Mouse (Mus musculus): ENCODE results near the gene Traip. TPM values are rescaled to one million over a fixed set of nuclear protein-coding genes. Genes with fewer than 3 reads are reported as not detected.

Traip gene
- total and polyA plus RNA-seq, 2 experiments from 2014 or later = 3.3 to 4.8 TPM

DNA sequence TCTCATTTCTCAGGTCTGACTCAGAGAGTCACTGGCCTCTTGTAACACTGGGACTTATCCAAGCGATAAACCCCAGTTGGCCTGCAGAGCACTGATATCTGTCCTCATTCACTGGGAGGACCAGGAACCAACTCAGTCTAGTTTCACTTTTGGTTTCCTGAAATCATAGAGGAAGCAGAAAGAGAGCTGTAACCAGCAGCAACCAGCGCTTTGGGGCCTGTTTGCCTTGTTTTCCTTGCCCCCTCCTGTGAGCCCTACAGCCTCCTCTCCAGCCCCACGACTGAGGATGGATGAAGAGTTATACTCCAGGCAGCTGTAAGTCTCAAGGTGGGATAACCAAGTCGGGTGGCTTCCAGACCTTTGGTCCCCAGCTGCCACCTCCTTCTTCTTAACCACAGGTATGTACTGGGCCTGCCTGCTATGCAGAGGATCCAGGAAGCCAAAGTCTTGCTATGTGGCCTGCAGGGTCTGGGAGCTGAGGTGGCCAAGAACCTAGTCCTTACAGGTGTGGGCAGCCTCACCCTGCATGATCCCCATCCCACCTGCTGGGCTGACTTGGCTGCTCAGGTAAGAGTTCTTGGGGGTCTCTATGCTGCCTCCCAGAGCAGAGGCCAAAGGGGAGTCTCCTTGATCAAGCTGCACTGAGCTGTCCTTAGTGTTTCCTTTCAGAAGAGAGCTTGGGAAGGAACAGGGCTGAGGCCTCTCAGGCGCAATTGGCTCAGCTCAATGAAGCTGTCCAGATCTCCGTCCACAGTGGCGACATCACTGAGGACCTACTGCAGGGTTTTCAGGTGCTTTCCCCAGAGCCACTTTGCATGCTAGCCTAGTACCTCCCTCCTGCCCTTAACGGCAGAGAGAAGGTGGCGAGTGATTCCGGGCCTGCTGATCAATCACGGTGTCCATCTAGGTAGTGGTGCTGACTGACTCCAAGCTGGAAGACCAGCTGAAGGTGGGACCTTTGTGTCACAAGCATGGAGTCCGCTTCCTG lies 25.8 kb downstream of the Traip start, which contains the start of gene Uba7:
TSS of gene Uba7 (plus strand) at position 107 of the 988 bp plus-strand sequence.
- TF ChIP-seq CTCF (IDR thresholded peaks at IDR 0.05; ENCODE audit: low read depth) (no peak), EP300 (IDR thresholded peaks at IDR 0.05; ENCODE audit: low read depth) (no peak)
- H3K9me3 ChIP-seq (replicated peaks; ENCODE audit: control insufficient read depth, low read length) = no peaks in the 10 kb centered on the region
- H3K9ac ChIP-seq (replicated peaks; ENCODE audit: low read depth, low read length) = peak within 1 kb of the TSS; percentile 63
- peak within 1 kb of the TSS; percentile 90 for H3K27ac ChIP-seq (ENCODE audit: low read depth)
- H3K36me3 ChIP-seq (replicated peaks; ENCODE audit: control insufficient read depth, insufficient read depth, low read length) = peaks cover 18% of the 10 kb centered on the region
- 36% methylated on average over 12 of the region's 12 CpGs for WGBS
- peak; percentile 83 for DNase-seq (ENCODE audit: low spot score)
- peak within 1 kb of the TSS; percentile 50 for H3K4me3 ChIP-seq (ENCODE audit: low read depth, low read length)
- ATAC-seq (ENCODE audit: insufficient read depth, low read depth) = peak; percentile 71
- no peaks in the 10 kb centered on the region for H3K27me3 ChIP-seq (ENCODE audit: control insufficient read depth, insufficient read depth, low read length)
- peak within 1 kb of the TSS; percentile 68 for H3K4me2 ChIP-seq (ENCODE audit: low read depth, low read length)
- H3K4me1 ChIP-seq (ENCODE audit: control insufficient read depth, insufficient read depth) = peaks cover 28% of the 10 kb centered on the region

DNA sequence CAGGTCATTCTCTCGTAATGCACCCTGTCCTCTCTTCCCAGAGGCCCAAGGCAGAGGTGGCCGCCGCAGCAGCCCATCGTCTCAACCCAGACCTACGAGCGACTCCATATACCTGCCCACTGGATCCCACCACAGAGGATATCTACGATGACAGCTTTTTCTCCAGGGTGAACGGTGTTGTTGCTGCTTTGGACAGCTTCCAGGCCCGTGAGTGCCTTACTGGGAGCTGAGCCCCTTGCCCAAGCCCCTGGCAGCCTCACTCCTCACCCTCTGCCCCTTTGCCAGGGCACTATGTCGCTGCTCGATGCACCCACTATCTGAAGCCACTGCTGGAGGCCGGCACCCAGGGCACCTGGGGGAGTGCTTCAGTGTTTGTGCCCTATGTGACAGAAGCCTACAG lies 28.9 kb downstream of the Traip start:
- Histone ChIP-seq H3K27me3 (ENCODE audit: control insufficient read depth, insufficient read depth, low read length) (no peaks in the 10 kb centered on the region), H3K9ac (replicated peaks; ENCODE audit: low read depth, low read length) (no peak overlapping the region), H3K36me3 (replicated peaks; ENCODE audit: control insufficient read depth, insufficient read depth, low read length) (peaks cover 18% of the 10 kb centered on the region), H3K4me3 (ENCODE audit: low read depth, low read length) (no peak overlapping the region), H3K9me3 (replicated peaks; ENCODE audit: control insufficient read depth, low read length) (no peaks in the 10 kb centered on the region), H3K4me1 (ENCODE audit: control insufficient read depth, insufficient read depth) (peaks cover 50% of the 10 kb centered on the region), H3K27ac (ENCODE audit: low read depth) (no peak overlapping the region), H3K4me2 (ENCODE audit: low read depth, low read length) (no peak overlapping the region)
- 87% methylated on average over 12 of the region's 12 CpGs for WGBS
- TF ChIP-seq CTCF (IDR thresholded peaks at IDR 0.05; ENCODE audit: low read depth) (no peak), EP300 (IDR thresholded peaks at IDR 0.05; ENCODE audit: low read depth) (no peak)
- DNase-seq (ENCODE audit: low spot score) = no peak
- no peak for ATAC-seq (ENCODE audit: insufficient read depth, low read depth)

DNA sequence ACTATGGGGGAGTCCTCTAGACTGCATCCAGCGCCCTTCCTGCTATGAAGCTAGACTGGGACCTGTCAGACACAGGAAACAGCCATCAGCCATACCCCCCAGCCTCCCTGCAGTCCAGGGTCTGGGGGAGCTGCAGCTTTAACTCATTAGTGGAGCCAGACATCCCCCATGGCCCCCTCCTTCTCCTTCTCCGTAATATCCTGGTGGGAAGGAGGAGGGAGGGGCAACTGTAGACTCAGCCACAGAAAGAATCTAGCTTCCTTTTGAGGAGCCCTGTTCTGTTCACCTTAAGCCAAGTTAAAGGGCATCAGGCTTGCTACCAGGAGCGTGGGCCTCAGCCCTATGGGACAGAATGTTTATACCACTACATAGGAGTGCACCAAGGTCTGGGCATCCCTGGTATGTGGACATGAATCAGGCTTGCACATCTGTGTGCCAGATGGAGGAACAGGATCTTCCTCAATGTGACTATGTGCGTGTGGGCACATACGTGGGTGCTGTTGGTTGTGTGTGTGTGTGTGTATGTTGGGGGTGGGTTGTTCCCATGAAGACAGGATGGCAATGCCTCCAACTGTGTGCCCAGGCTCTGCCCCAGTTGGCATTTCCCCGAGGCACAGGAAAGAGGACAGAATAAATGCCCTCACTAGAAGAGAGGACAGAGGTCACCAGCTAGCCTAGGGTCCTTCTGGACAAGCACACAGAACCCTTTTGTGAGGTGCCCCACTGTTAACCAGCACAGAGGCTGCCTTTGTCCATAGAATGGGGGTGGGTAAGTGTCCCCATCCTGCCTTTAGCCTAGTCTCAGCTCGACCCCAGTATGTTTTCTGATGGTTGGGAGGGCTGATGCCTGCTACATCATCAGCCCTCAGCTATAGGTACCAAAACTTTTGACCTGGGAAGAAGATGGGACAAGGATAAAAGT lies 32.0 kb downstream of the Traip start:
- Histone ChIP-seq H3K9ac (replicated peaks; ENCODE audit: low read depth, low read length) (peak overlapping the region; percentile 52), H3K27ac (ENCODE audit: low read depth) (peak overlapping the region; percentile 98), H3K36me3 (replicated peaks; ENCODE audit: control insufficient read depth, insufficient read depth, low read length) (peaks cover 18% of the 10 kb centered on the region), H3K4me2 (ENCODE audit: low read depth, low read length) (peak overlapping the region; percentile 84), H3K27me3 (ENCODE audit: control insufficient read depth, insufficient read depth, low read length) (no peaks in the 10 kb centered on the region), H3K4me1 (ENCODE audit: control insufficient read depth, insufficient read depth) (peaks cover 26% of the 10 kb centered on the region), H3K4me3 (ENCODE audit: low read depth, low read length) (peak overlapping the region; percentile 17), H3K9me3 (replicated peaks; ENCODE audit: control insufficient read depth, low read length) (no peaks in the 10 kb centered on the region)
- ATAC-seq (ENCODE audit: insufficient read depth, low read depth) (peak; percentile 11; the same call in 1 of the 2 replicates), DNase-seq (ENCODE audit: low spot score) (peak; percentile 66)
- TF ChIP-seq EP300 (IDR thresholded peaks at IDR 0.05; ENCODE audit: low read depth) = peak; percentile 37; the same call in 1 of the 2 replicates
- TF ChIP-seq CTCF (IDR thresholded peaks at IDR 0.05; ENCODE audit: low read depth) = no peak
- WGBS = 48% methylated on average over 7 of the region's 7 CpGs

GRCm38 (mm10) chr9:107982681-107983346 lies 32.9 kb downstream of the Traip start, which contains the start of gene Gm20661:
Gene Gm20661 (plus strand): TSS chr9:107983058.
- TF ChIP-seq CTCF (IDR thresholded peaks at IDR 0.05; ENCODE audit: low read depth) (no peak), EP300 (IDR thresholded peaks at IDR 0.05; ENCODE audit: low read depth) (peak; percentile 96)
- H3K4me2 ChIP-seq (ENCODE audit: low read depth, low read length) = peak within 1 kb of the TSS; percentile 84
- 8% methylated on average over 14 of the region's 14 CpGs for WGBS
- H3K9me3 ChIP-seq (replicated peaks; ENCODE audit: control insufficient read depth, low read length) = no peaks in the 10 kb centered on the region
- H3K27ac ChIP-seq (ENCODE audit: low read depth) = peak within 1 kb of the TSS; percentile 98
- H3K9ac ChIP-seq (replicated peaks; ENCODE audit: low read depth, low read length) = peak within 1 kb of the TSS; percentile 77
- ATAC-seq (ENCODE audit: insufficient read depth, low read depth) = peak; percentile 66
- H3K27me3 ChIP-seq (ENCODE audit: control insufficient read depth, insufficient read depth, low read length) = no peaks in the 10 kb centered on the region
- H3K36me3 ChIP-seq (replicated peaks; ENCODE audit: control insufficient read depth, insufficient read depth, low read length) = peaks cover 12% of the 10 kb centered on the region
- peaks cover 26% of the 10 kb centered on the region for H3K4me1 ChIP-seq (ENCODE audit: control insufficient read depth, insufficient read depth)
- peak within 1 kb of the TSS; percentile 80 for H3K4me3 ChIP-seq (ENCODE audit: low read depth, low read length)
- peak; percentile 92 for DNase-seq (ENCODE audit: low spot score)
